Mouse (Mus musculus) thymus, adult 18-20 months (tissue): ENCODE results near the gene Hmg20b.

ENCODE experiments used
- DNase-seq, 2 experiments: peaks; one replicate each; pipeline ENCODE4 v3.0.0; 2022; ENCODE audit warnings: mixed read lengths in 2 of 2

Gene Hmg20b

GRCm38 (mm10) chr10:81302781-81303218 lies 47.5 kb downstream of the Hmg20b start:
- DNase-seq: no peak

DNA sequence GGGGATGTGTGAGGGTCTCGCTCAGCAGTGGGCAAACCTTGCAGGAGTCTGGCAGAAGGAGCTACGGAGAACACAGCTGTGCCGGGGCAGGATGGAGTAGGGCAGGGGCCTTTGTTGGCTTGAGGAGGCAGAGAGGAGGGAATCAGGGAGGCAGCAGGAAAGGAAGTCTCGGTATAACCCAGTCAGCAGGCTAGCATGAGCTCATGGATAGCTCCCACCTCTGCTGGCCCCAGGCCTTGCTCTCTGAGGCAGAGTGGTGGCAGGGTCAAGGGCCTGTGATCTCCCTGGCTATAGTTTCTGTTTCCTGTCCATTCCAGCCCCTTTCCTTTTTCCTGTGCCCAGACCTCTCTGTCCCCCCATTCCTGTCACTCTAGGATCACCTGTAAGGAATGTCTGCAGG lies 48.0 kb downstream of the Hmg20b start:
- DNase-seq: no peak

DNA sequence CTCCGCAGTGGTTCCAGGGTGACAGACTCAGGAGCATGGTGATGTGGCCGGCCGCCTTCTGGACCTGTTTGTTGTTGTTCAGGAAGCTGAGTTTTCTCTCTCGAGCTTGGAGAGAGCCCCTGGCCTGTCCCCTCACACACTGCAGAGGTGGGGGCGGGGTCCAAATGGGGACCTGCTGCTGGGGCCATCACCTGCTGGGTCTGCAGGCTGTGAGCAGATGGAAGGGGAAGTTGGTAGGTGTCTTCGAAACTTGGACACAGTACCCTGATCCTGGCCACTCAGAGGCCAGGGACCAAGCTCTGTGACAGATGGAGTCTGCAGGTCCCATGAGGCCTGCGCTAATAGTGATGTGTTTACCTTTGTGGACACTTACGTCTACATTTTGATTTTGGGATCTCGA lies 49.0 kb downstream of the Hmg20b start:
- DNase-seq: no peak

- no peak for DNase-seq
Measured at GRCm38 (mm10) chr10:81300352-81300907, 49.9 kb downstream of the Hmg20b start.

- no peak for DNase-seq
Measured at GRCm38 (mm10) chr10:81299585-81300351, 50.5 kb downstream of the Hmg20b start.

GRCm38 (mm10) chr10:81298369-81299100 lies 51.7 kb downstream of the Hmg20b start:
- DNase-seq: peak; percentile 62 to 73

- DNase-seq: peak; percentile 73 to 86
Measured at GRCm38 (mm10) chr10:81297845-81298244, 52.4 kb downstream of the Hmg20b start.

GRCm38 (mm10) chr10:81297246-81297645 lies 53.0 kb downstream of the Hmg20b start:
- peak; percentile 54 to 74 for DNase-seq
